In genomic region chr11:105758561-105759203, GRCm38 (mm10) we compare ENCODE assay signal across 10 mouse cellular contexts.
DNase-seq lines count a peak whose midpoint lies in the region; ATAC-seq and TF ChIP-seq lines count a peak whose summit lies in the region.
"Had no signal": no experiment of that assay in that cellular context is flagged by ENCODE, and none has a peak within 500 bp of the region (broad histone marks: within the 10 kb centered on the region; RNA-seq: fewer than 3 reads in every experiment).

No protein-coding gene starts in this region.

- H3K27me3 ChIP-seq in forebrain, embryonic 16.5 days (replicated peaks; ENCODE audit: control insufficient read depth, insufficient read depth, low read length), result no peaks in the 10 kb centered on the region
- H3K27me3 ChIP-seq in limb, embryonic 14.5 days (ENCODE audit: control insufficient read depth, insufficient read depth, low read length), result no peaks in the 10 kb centered on the region

- no peak for ATAC-seq in forebrain, embryonic 16.5 days
- ATAC-seq in limb, embryonic 14.5 days (ENCODE audit: low FRiP score, low read depth), result peak; percentile 75
- no peak for ATAC-seq in megakaryocyte-erythroid progenitor cell, adult 5-6 weeks (replicated peaks; ENCODE audit: low FRiP score, low TSS enrichment, poor library complexity, severe bottlenecking)

- 0 out of 2 replicates have a peak overlapping the region, but pooled peaks have one; percentile 20 for H3K27ac ChIP-seq in forebrain, embryonic 16.5 days (ENCODE audit: low read length)
- peak overlapping the region; percentile 63 for H3K27ac ChIP-seq in limb, embryonic 14.5 days (replicated peaks; ENCODE audit: low read depth, low read length)
- H3K27ac ChIP-seq: macrophage had no signal

- H3K4me2 ChIP-seq in forebrain, embryonic 16.5 days (ENCODE audit: low read length), result no peak overlapping the region
- H3K4me2 ChIP-seq in limb, embryonic 14.5 days (replicated peaks; ENCODE audit: low read depth, low read length, severe bottlenecking), result peak overlapping the region; percentile 29
- H3K4me2 ChIP-seq: heart, embryonic 11.5 days had no signal

- H3K4me1 ChIP-seq in forebrain, embryonic 16.5 days (replicated peaks; ENCODE audit: control insufficient read depth, insufficient read depth, low read length), result peaks cover 9% of the 10 kb centered on the region
- peaks cover 10% of the 10 kb centered on the region; the same call in 1 of the 2 replicates for H3K4me1 ChIP-seq in limb, embryonic 14.5 days (ENCODE audit: control insufficient read depth, insufficient read depth, low read length)

- H3K4me3 ChIP-seq in forebrain, embryonic 16.5 days (replicated peaks; ENCODE audit: low read length), result no peak overlapping the region
- H3K4me3 ChIP-seq in limb, embryonic 14.5 days (replicated peaks; ENCODE audit: low read length), result 0 out of 2 replicates have a peak overlapping the region, but pooled peaks have one; percentile 7

- H3K9ac ChIP-seq in forebrain, embryonic 16.5 days (replicated peaks; ENCODE audit: low read depth, low read length), result no peak overlapping the region
- H3K9ac ChIP-seq in limb, embryonic 14.5 days (ENCODE audit: low read depth, low read length, severe bottlenecking), result no peak overlapping the region

- peak; percentile 61 for DNase-seq in 3T3-L1 (ENCODE audit: low read depth, low spot score)
- DNase-seq in brain, embryonic 14.5 days (ENCODE audit: low read depth), result peak; percentile 40
- peak; percentile 69 for DNase-seq in limb, embryonic 14.5 days (ENCODE audit: low spot score)
- no peak for DNase-seq in left cerebral cortex, postnatal 10 days (ENCODE audit: extremely low spot score in 1 of 2, low spot score in 2 of 2)
- no peak for DNase-seq in c-Kit-positive CD71-positive TER-119-positive erythroid progenitor cells, embryonic 14.5 days (ENCODE audit: low spot score)
- DNase-seq in kidney, postnatal 10 days, result no peak

- WGBS in forebrain, embryonic 16.5 days, result 22% methylated on average over 7 of the region's 7 CpGs
- 21% methylated on average over 7 of the region's 7 CpGs for WGBS in limb, embryonic 14.5 days

- no peak for TF ChIP-seq POLR2A in brain, embryonic 14.5 days (IDR thresholded peaks at IDR 0.05; ENCODE audit: borderline replicate concordance, extremely low read depth, insufficient read depth, insufficient read length, poor library complexity, severe bottlenecking)
- TF ChIP-seq POLR2A in limb, embryonic 14.5 days (IDR thresholded peaks at IDR 0.05; ENCODE audit: borderline replicate concordance, extremely low read depth, insufficient read depth, insufficient read length), result no peak

- no peak for TF ChIP-seq CTCF in brain, embryonic 14.5 days (IDR thresholded peaks at IDR 0.05; ENCODE audit: borderline replicate concordance, extremely low read depth, insufficient read depth, insufficient read length)

- intact Hi-C loops in left cerebral cortex, postnatal 10 days (cut with DNase I), result no loop called here

- no peaks in the 10 kb centered on the region for H3K9me3 ChIP-seq in forebrain, embryonic 16.5 days (ENCODE audit: control insufficient read depth, low read length)
- H3K9me3 ChIP-seq in limb, embryonic 14.5 days (ENCODE audit: control insufficient read depth, low read length), result no peaks in the 10 kb centered on the region

- H3K36me3 ChIP-seq in forebrain, embryonic 16.5 days (ENCODE audit: control insufficient read depth, insufficient read depth), result no peaks in the 10 kb centered on the region
- H3K36me3 ChIP-seq in limb, embryonic 14.5 days (ENCODE audit: control insufficient read depth, insufficient read depth, low read length), result no peaks in the 10 kb centered on the region

Comparison
In these comparisons a context has a peak if more than half of its experiments do, and no peak if none do; other contexts are left out.
1. DNase-seq: peak in 3T3-L1 (single experiment), brain, embryonic 14.5 days (single experiment) and limb, embryonic 14.5 days (single experiment); none in left cerebral cortex, postnatal 10 days (0 of 2), c-Kit-positive CD71-positive TER-119-positive erythroid progenitor cells, embryonic 14.5 days (single experiment) and kidney, postnatal 10 days (single experiment).